Mouse (Mus musculus): ENCODE measurements around the gene Rabggtb.

DNA sequence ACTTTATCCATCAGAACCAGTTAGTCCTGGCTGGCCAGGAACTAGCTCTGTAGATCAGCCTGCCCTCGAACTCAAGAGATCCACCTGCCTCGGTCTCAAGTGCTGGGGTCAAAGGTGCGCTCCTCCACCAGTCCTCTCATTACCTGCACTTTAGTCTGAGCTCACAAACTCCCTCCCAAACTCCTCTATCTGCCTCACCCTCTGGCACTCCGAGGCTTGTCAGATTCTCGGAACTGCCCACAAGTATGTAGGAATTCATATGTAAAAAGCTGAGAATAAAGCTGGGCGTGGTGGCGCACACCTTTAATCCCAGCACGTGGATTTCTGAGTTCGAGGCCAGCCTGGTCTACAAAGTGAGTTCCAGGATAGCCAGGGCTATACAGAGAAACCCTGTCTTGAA lies 27.7 kb upstream of the Rabggtb start:
- no peak for TF ChIP-seq CTCF (conservative IDR thresholded peaks at IDR 0.05; ENCODE audit: insufficient read depth, insufficient read length, low read depth, low read length)
- no peak for TF ChIP-seq POLR2A (IDR thresholded peaks at IDR 0.05; ENCODE audit: low read depth, low read length)
